Mouse (Mus musculus) liver, embryonic 16.5 days (tissue): ENCODE measurements around the gene Rpl36a. TPM values are rescaled to one million over a fixed set of nuclear protein-coding genes. Genes with fewer than 3 reads are reported as not detected.

Source experiments
- ATAC-seq: fragments of 200-750 bp; cut with Nextera tagmentation; 2 replicates; pipeline ENCODE4 v1.8.0; 2017; ENCODE audit warnings: low read depth, mild to moderate bottlenecking, moderate number of reproducible peaks, moderate library complexity
- H3K27ac ChIP-seq: fragments of 300-500 bp; sonication (generic); 2 replicates; pipeline ENCODE4 v1.5.1; 2014; ENCODE audit warnings: mild to moderate bottlenecking, low read length
- H3K27me3 ChIP-seq: fragments of 300-500 bp; sonication (generic); 2 replicates; pipeline ENCODE4 v1.6.1; 2014; ENCODE audit warnings: low read depth, low read length, mixed read lengths; ENCODE audit not compliant: control insufficient read depth, insufficient read depth
- H3K36me3 ChIP-seq: fragments of 300-500 bp; sonication (generic); 2 replicates; pipeline ENCODE4 v1.6.1; 2014; ENCODE audit warnings: mild to moderate bottlenecking; ENCODE audit not compliant: control insufficient read depth, insufficient read depth
- H3K4me1 ChIP-seq: fragments of 300-500 bp; sonication (generic); 2 replicates; pipeline ENCODE4 v1.6.1; 2014; ENCODE audit warnings: low read depth, low read length, mixed read lengths; ENCODE audit not compliant: control insufficient read depth
- H3K4me2 ChIP-seq: fragments of 300-500 bp; sonication (generic); 2 replicates; pipeline ENCODE4 v1.6.1; 2014; ENCODE audit warnings: low read depth, low read length, mixed read lengths
- H3K4me3 ChIP-seq: fragments of 300-500 bp; sonication (generic); 2 replicates; pipeline ENCODE4 v1.5.1; 2014; ENCODE audit warnings: low read depth, mild to moderate bottlenecking, low read length
- H3K9ac ChIP-seq: fragments of 300-500 bp; sonication (generic); 2 replicates; pipeline ENCODE4 v1.6.1; 2014; ENCODE audit warnings: low read depth, low read length
- H3K9me3 ChIP-seq: fragments of 300-500 bp; sonication (generic); replicated peaks from 2 replicates; pipeline ENCODE4 v1.6.1; 2016; ENCODE audit warnings: low read length; ENCODE audit not compliant: control insufficient read depth
- WGBS: fragments of 180-500 bp; shearing (Covaris S2); extraction: QIAGEN DNeasy Blood & Tissue Kit; methylation state at CpG from one replicate; pipeline ENCODE4 v1.1.7; 2014; ENCODE audit not compliant: insufficient replicate concordance; 5-methylcytosine and 5-hydroxymethylcytosine counted together
- polyA plus RNA-seq: library from polyadenylated mRNA; unstranded; fragments of >200 nt; fragmentation: Nextera tagmentation; extraction: Ambion mirVana; gene quantifications from 2 replicates; pipeline ENCODE4 v1.2.1, GENCODE M21; 2015

The Rpl36a gene
- polyA plus RNA-seq, 1 experiment from 2014 or later: 216 TPM

- WGBS: 12% methylated on average over 15 of the region's 15 CpGs
Observed at GRCm38 (mm10) chrX:134612285-134612959, 27.0 kb downstream of the Rpl36a start.

GRCm38 (mm10) chrX:134614306-134614705, 28.9 kb downstream of the Rpl36a start:
- 37% methylated on average over 2 of the region's 2 CpGs for WGBS
- Histone ChIP-seq H3K27me3 (no peaks in the 10 kb centered on the region), H3K9ac (no peak overlapping the region), H3K4me2 (no peak overlapping the region), H3K4me3 (no peak overlapping the region), H3K27ac (no peak overlapping the region), H3K36me3 (no peaks in the 10 kb centered on the region), H3K9me3 (no peaks in the 10 kb centered on the region), H3K4me1 (peaks cover 3% of the 10 kb centered on the region; the same call in 1 of the 2 replicates)
- ATAC-seq: no peak

More at GRCm38 (mm10) chrX:134612285-134612959, 27.0 kb downstream of the Rpl36a start:
- H3K4me2 ChIP-seq: peak overlapping the region; percentile 65
- H3K27me3 ChIP-seq: no peaks in the 10 kb centered on the region
- peak overlapping the region; percentile 53 for H3K4me3 ChIP-seq
- peak overlapping the region; percentile 50 for H3K27ac ChIP-seq
- peaks cover 3% of the 10 kb centered on the region; the same call in 1 of the 2 replicates for H3K4me1 ChIP-seq
- ATAC-seq: peak; percentile 50
- no peaks in the 10 kb centered on the region for H3K9me3 ChIP-seq
- peak overlapping the region; percentile 53; the same call in 1 of the 2 replicates for H3K9ac ChIP-seq
- H3K36me3 ChIP-seq: no peaks in the 10 kb centered on the region

- no peak overlapping the region for H3K9ac ChIP-seq
- 50% methylated on average over 9 of the region's 9 CpGs for WGBS
- no peaks in the 10 kb centered on the region for H3K4me1 ChIP-seq
- no peaks in the 10 kb centered on the region for H3K36me3 ChIP-seq
- no peaks in the 10 kb centered on the region for H3K9me3 ChIP-seq
- no peak for ATAC-seq
- H3K27ac ChIP-seq: no peak overlapping the region
- H3K27me3 ChIP-seq: no peaks in the 10 kb centered on the region
- no peak overlapping the region for H3K4me3 ChIP-seq
- no peak overlapping the region for H3K4me2 ChIP-seq
Observed at GRCm38 (mm10) chrX:134619695-134620094, 34.2 kb downstream of the Rpl36a start.

GRCm38 (mm10) chrX:134620254-134620865, 34.9 kb downstream of the Rpl36a start:
- no peaks in the 10 kb centered on the region for H3K9me3 ChIP-seq
- H3K27me3 ChIP-seq: no peaks in the 10 kb centered on the region
- no peak for ATAC-seq
- no peak overlapping the region for H3K9ac ChIP-seq
- H3K27ac ChIP-seq: no peak overlapping the region
- WGBS: 57% methylated on average over 8 of the region's 8 CpGs
- H3K36me3 ChIP-seq: no peaks in the 10 kb centered on the region
- H3K4me2 ChIP-seq: no peak overlapping the region
- H3K4me3 ChIP-seq: no peak overlapping the region
- H3K4me1 ChIP-seq: no peaks in the 10 kb centered on the region

- H3K4me2 ChIP-seq: no peak overlapping the region
- H3K4me3 ChIP-seq: no peak overlapping the region
- H3K9me3 ChIP-seq: no peaks in the 10 kb centered on the region
- no peaks in the 10 kb centered on the region for H3K4me1 ChIP-seq
- WGBS: 58% methylated on average over 3 of the region's 3 CpGs
- ATAC-seq: no peak
- H3K36me3 ChIP-seq: no peaks in the 10 kb centered on the region
- H3K27ac ChIP-seq: no peak overlapping the region
- no peaks in the 10 kb centered on the region for H3K27me3 ChIP-seq
- no peak overlapping the region for H3K9ac ChIP-seq
Observed at GRCm38 (mm10) chrX:134621685-134622084, 36.2 kb downstream of the Rpl36a start.

GRCm38 (mm10) chrX:134623350-134623749, 37.9 kb downstream of the Rpl36a start:
- Histone ChIP-seq H3K27ac (no peak overlapping the region), H3K36me3 (no peaks in the 10 kb centered on the region), H3K9ac (no peak overlapping the region), H3K4me1 (no peaks in the 10 kb centered on the region), H3K27me3 (no peaks in the 10 kb centered on the region), H3K4me2 (no peak overlapping the region), H3K4me3 (no peak overlapping the region), H3K9me3 (no peaks in the 10 kb centered on the region)
- no peak for ATAC-seq
- WGBS: 65% methylated on average over 4 of the region's 4 CpGs

GRCm38 (mm10) chrX:134628200-134628599, 42.7 kb downstream of the Rpl36a start:
- H3K36me3 ChIP-seq: no peaks in the 10 kb centered on the region
- no peak overlapping the region for H3K27ac ChIP-seq
- H3K27me3 ChIP-seq: no peaks in the 10 kb centered on the region
- H3K9ac ChIP-seq: no peak overlapping the region
- ATAC-seq: no peak
- no peaks in the 10 kb centered on the region for H3K9me3 ChIP-seq
- 25% methylated on average over 2 of the region's 2 CpGs for WGBS
- H3K4me1 ChIP-seq: no peaks in the 10 kb centered on the region
- no peak overlapping the region for H3K4me3 ChIP-seq
- no peak overlapping the region for H3K4me2 ChIP-seq

GRCm38 (mm10) chrX:134632710-134633109, 47.3 kb downstream of the Rpl36a start:
- Histone ChIP-seq H3K4me1 (no peaks in the 10 kb centered on the region), H3K27me3 (no peaks in the 10 kb centered on the region), H3K36me3 (no peaks in the 10 kb centered on the region), H3K27ac (no peak overlapping the region), H3K4me2 (no peak overlapping the region), H3K4me3 (no peak overlapping the region), H3K9ac (no peak overlapping the region), H3K9me3 (no peaks in the 10 kb centered on the region)
- 62% methylated on average over 5 of the region's 5 CpGs for WGBS
- ATAC-seq: no peak

GRCm38 (mm10) chrX:134635111-134635510, 49.7 kb downstream of the Rpl36a start:
- no peak overlapping the region for H3K4me2 ChIP-seq
- ATAC-seq: no peak
- H3K4me3 ChIP-seq: no peak overlapping the region
- no peaks in the 10 kb centered on the region for H3K9me3 ChIP-seq
- H3K27me3 ChIP-seq: no peaks in the 10 kb centered on the region
- H3K27ac ChIP-seq: no peak overlapping the region
- no peaks in the 10 kb centered on the region for H3K4me1 ChIP-seq
- WGBS: 40% methylated on average over 3 of the region's 3 CpGs
- no peak overlapping the region for H3K9ac ChIP-seq
- no peaks in the 10 kb centered on the region for H3K36me3 ChIP-seq
